Comparison of ENCODE assay signal across 22 mouse cellular contexts in the genomic region with DNA sequence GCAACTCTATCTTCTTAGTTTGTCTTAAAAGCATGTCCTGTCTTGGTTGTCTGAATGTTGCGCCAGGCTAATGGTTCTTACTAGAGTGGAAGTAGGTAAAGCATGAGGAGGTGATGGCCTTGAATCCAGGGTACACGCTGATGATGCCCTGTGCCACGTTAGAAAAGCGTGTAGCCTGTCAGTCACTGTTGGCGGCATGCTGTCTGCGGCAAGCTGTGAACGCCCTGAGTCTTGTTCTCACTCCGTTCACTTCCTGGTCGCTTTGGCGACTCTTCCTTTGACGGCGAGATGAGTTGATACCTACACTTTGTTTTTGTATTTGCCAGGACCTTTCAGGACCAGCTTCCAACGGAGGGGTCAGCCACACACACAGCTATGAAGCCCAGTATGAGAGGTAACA. TPM values are rescaled to one million over a fixed set of nuclear protein-coding genes. Genes with fewer than 3 reads are reported as not detected.
"Had no signal": no experiment of that assay in that cellular context is flagged by ENCODE, and none has a peak within 500 bp of the region (broad histone marks: within the 10 kb centered on the region; RNA-seq: fewer than 3 reads in every experiment).

No protein-coding gene starts in this region.

- DNase-seq: lung, adult 18-20 months; lung, embryonic 14.5 days; lung, postnatal 10 days; lung, postnatal 4 days; midbrain, embryonic 14.5 days; right cerebral cortex, postnatal 14 days; thymus, adult 2 months; thymus, postnatal 25 days; thymus, postnatal 4 days had no signal

- H3K4me3 ChIP-seq: midbrain, embryonic 12.5 days; neural tube, embryonic 12.5 days; stomach, embryonic 15.5 days had no signal

- H3K4me2 ChIP-seq: lung, embryonic 14.5 days; midbrain, embryonic 12.5 days; neural tube, embryonic 12.5 days; stomach, embryonic 15.5 days had no signal

- H3K27ac ChIP-seq: liver, embryonic 14.5 days; midbrain, embryonic 12.5 days; neural tube, embryonic 12.5 days; stomach, embryonic 15.5 days; stomach, postnatal 0 days had no signal

- H3K9ac ChIP-seq: liver, embryonic 14.5 days; lung, embryonic 14.5 days; midbrain, embryonic 12.5 days; neural tube, embryonic 12.5 days; stomach, embryonic 15.5 days had no signal

- H3K9me3 ChIP-seq: midbrain, embryonic 12.5 days; neural tube, embryonic 12.5 days; stomach, embryonic 15.5 days had no signal

- H3K27me3 ChIP-seq: midbrain, embryonic 12.5 days; neural tube, embryonic 12.5 days; stomach, embryonic 15.5 days had no signal

RNA-seq across cellular contexts. Expression of a gene that starts 50.2 kb away (rescaled TPM):
- total RNA-seq: midbrain, postnatal 0 days had no signal
- polyA plus RNA-seq: liver, embryonic 14.5 days; liver, embryonic 16.5 days; lung, embryonic 14.5 days; lung, embryonic 16.5 days; midbrain, embryonic 12.5 days; midbrain, embryonic 14.5 days; midbrain, postnatal 0 days; neural tube, embryonic 12.5 days; neural tube, embryonic 14.5 days; stomach, embryonic 15.5 days; stomach, postnatal 0 days; thymus, adult 2 months; urinary bladder, adult 2 months had no signal

RNA-seq across cellular contexts. Expression of a gene that starts 55.3 kb away (rescaled TPM):
- total RNA-seq: monocyte, adult 5-6 weeks had no signal
- polyA plus RNA-seq: liver, embryonic 14.5 days; lung, embryonic 14.5 days; spleen, adult 2 months; testis, adult 2 months; thymus, adult 2 months had no signal
